Mouse (Mus musculus) CD4-positive naive resting alpha-beta T cell, adult 57 days (primary cell): Measurements from ENCODE around the gene Inpp5e. TPM values are rescaled to one million over a fixed set of nuclear protein-coding genes. Genes with fewer than 3 reads are reported as not detected.

Experiments
- total RNA-seq: library from RNA; stranded (reverse); gene quantifications from one replicate; pipeline ENCODE4 v1.2.4, GENCODE M21; 2023

The Inpp5e gene
- 32.6 TPM for total RNA-seq

DNA sequence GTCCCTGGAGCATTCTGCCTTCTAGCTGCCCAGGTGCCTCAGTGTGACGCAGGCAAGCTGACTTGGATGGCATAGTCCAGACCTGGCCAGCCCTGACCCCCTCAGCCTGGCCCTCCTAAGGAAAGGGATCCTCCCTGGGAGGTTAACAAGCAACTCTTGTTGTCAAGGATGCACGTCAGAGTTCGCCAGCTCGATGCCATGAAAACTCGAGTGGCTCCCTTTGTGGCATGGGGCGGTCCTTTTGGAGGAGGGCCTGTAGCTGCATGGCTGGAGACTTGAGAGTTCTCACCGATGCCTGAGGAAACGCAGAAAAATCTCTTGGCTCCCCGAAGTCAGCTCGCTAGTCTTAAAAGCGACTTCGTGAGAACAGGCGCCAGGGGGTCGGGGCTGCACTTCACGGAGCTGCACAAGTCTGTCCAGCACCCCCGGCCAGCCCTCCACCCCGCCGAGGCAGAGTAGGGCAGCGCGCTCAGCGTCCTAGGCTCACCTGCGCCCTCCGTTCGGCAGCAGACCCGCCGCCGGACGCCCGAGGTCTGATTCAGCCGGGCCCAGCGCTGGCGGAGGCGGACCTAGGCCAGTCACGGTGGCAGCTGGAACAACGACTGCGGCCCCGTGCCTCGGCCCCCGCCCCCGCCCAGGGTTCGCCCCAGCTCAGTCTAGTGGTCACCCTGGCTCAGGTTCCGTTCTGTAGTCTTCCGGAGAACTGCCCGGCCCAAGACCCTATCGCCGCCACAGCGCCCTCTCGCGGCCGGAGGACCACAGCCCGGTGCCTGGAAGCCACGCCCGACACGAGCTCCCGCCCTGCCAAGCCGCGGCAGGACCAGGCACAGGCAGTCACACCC lies at the start of gene Inpp5e:
TSS of gene Inpp5e (minus strand) at position 689 of the 842 bp plus-strand sequence.

GRCm38 (mm10) chr2:26444946-26445665 lies 36.1 kb upstream of the Inpp5e start, which contains the start of gene Sec16a:
Gene Sec16a (minus strand): TSS chr2:26445216.

DNA sequence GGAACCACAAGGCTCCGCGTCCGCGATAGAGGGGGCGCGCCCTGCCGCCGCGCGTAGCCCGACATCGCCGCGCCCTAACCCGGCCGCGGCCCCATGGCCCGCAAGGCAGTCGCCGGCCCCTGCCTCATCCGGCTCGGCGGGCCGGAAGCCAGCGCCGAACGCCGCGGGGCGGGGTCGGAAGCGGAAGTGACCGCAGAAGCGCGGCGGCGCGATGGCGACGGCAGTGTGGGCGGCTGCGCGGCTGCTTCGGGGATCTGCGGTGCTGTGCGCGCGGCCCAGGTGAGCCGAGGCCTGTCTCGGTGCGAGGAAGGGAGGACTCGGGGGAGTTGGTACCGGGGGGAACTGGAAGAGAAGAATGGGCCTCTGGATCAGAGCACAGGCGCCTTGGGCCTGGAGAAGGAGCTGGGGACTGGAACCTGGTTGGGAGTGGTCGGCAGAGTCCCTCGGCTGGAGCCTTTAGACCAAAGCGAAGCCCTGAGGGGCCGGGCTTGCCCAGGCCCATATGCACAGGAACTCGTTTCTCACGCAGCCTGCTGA lies 19.8 kb downstream of the Inpp5e start, which contains the start of the genes Entr1 and Pmpca:
TSS of gene Entr1 (minus strand) at position 163 of the 537 bp plus-strand sequence.
TSS of gene Pmpca (plus strand) at position 186 of the 537 bp plus-strand sequence.

DNA sequence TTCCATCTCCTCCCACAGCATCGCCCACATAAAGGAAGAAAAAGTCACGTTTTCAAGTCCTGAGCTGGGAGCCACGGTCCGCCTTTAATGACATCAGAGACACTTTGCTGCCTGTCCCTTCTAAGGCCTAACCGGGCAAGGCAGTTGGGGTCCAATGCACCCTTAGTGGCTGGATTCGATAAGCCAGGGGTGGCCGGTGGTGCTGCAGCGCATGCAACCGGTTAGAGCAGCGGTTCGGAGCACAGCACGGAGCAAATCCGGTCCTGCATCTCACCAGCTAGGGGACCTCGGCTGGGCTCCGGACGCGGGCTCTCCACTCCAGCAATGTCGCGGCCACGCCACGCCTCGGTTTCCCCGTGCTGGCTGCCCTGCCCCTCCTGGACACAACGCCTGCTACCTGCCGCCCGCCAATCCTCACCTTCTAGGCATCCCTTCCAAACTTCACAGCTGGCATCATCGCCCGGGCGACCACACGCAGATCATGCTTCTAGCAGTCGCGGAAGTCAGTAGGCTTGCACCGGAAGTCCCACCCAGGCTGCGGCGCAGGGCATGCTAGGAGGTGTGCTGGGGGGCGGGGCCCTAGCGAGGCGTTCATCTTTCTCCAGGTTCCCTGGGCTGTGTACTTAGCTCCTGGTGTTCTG lies 28.8 kb downstream of the Inpp5e start, which contains the start of gene Snapc4:
TSS of gene Snapc4 (minus strand) at position 523 of the 641 bp plus-strand sequence.

GRCm38 (mm10) chr2:26360772-26361171 lies 48.2 kb downstream of the Inpp5e start, which contains the start of gene Card9:
Gene Card9 (minus strand): TSS chr2:26360918.

GRCm38 (mm10) chr2:26351358-26352290 lies 57.4 kb downstream of the Inpp5e start, which contains the start of gene Dnlz:
Gene Dnlz (minus strand): TSS chr2:26352110.

Other genes starting within 250 kb of the Inpp5e start
- gene Lhx3, start 200.9 kb downstream of the Inpp5e start, total RNA-seq = not detected
- 7.1 TPM for gene Qsox2, start 171.7 kb downstream of the Inpp5e start, total RNA-seq
- gene Ccdc187, start 114.6 kb downstream of the Inpp5e start, total RNA-seq = 0.06 TPM
- 29.5 TPM for gene Gpsm1, start 93.7 kb downstream of the Inpp5e start, total RNA-seq
- 10.1 TPM for gene Dnlz, start 57.1 kb downstream of the Inpp5e start, total RNA-seq
- 9.0 TPM for gene Card9, start 48.3 kb downstream of the Inpp5e start, total RNA-seq
- 112 TPM for gene Snapc4, start 28.6 kb downstream of the Inpp5e start, total RNA-seq
- 138 TPM for gene Entr1, start 19.9 kb downstream of the Inpp5e start, total RNA-seq
- gene Pmpca, start 19.9 kb downstream of the Inpp5e start, total RNA-seq = 80.1 TPM
- gene Sec16a, start 36.0 kb upstream of the Inpp5e start, total RNA-seq = 82.1 TPM
- gene Notch1, start 107.5 kb upstream of the Inpp5e start, total RNA-seq = 130 TPM
- 5.3 TPM for gene Egfl7, start 170.8 kb upstream of the Inpp5e start, total RNA-seq
- gene Gm20532, start 177.4 kb upstream of the Inpp5e start, total RNA-seq = not detected
- gene Agpat2, start 195.2 kb upstream of the Inpp5e start, total RNA-seq = 12.1 TPM
- 1.7 TPM for gene Fam69b, start 219.3 kb upstream of the Inpp5e start, total RNA-seq